Mouse (Mus musculus): ENCODE measurements around the gene Tusc2.

Tusc2 gene

DNA sequence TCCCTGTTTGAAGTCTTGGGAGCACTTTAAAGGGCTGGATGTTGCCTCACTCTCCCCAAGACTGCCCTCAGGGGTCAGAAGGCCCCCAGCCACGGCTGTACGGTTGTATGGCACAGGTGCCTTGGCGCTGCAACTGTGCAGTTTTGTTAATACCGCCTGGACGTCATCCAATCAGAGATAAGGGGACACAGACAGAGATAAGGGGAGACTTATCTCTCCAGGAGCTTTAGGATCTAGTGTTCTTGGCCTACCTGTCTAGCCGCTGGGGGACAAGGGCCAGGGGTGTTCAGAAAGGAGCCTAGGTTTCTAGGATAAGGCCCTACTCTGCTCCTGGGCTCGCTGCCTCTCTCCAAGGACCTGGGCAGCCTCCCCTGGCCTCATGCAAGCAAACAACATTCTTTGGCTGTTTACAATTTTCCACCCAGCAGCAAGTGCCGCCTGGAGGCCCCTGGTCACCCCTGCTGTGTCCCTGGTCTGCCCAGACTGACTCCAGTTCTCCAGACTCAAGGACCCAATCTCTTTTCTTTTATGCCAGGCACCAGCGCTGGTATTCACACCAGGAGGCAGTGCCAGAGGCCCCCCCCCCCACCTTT, 44.7 kb downstream of the Tusc2 start:
- DNase-seq (ENCODE audit: extremely low read depth, insufficient read length, low spot score), result no peak

GRCm38 (mm10) chr9:107608741-107609432, 45.8 kb downstream of the Tusc2 start, which contains the start of gene Sema3b:
Gene Sema3b (minus strand): TSS chr9:107609229.
- peak; percentile 44 for DNase-seq (ENCODE audit: extremely low read depth, insufficient read length, low spot score)

- no peak for DNase-seq (ENCODE audit: extremely low read depth, insufficient read length, low spot score)
Measured at GRCm38 (mm10) chr9:107609433-107609830, 46.4 kb downstream of the Tusc2 start.

DNA sequence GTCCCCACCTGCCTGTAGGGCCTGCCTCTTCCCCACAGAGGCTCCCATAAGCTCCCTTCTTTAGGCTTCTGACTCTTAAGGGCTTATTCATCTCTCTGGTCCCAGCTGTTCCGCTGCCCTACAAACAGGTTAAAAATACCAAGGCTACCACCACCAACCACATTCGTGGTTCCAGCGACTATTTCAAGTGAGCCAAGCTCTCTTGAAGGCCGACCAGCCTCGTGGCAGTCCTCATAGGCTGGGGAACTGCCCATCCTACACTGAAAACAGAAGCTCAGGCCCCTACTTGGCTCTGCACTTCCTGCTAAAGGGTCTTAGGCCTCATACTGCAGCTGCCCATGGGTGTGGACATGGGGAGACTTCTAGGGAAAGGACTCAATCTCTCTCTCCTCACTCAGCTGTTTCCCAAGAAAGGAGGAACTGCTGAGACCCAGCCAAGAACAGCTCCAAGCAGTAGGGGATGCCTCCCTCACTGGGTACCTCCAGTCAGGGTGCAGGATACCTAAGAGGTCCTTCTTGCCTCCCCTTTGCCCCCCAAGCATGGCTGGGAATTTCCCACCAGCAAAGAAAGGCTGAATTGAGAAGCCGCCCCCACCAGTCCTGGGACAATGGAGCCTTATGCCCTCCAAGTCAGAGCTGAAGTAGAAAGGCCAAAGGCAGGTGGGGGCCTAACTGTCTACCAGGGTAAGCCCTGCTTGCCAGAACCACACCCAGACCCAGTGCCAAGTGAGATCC, 48.6 kb downstream of the Tusc2 start:
- no peak for DNase-seq (ENCODE audit: extremely low read depth, insufficient read length, low spot score)

DNA sequence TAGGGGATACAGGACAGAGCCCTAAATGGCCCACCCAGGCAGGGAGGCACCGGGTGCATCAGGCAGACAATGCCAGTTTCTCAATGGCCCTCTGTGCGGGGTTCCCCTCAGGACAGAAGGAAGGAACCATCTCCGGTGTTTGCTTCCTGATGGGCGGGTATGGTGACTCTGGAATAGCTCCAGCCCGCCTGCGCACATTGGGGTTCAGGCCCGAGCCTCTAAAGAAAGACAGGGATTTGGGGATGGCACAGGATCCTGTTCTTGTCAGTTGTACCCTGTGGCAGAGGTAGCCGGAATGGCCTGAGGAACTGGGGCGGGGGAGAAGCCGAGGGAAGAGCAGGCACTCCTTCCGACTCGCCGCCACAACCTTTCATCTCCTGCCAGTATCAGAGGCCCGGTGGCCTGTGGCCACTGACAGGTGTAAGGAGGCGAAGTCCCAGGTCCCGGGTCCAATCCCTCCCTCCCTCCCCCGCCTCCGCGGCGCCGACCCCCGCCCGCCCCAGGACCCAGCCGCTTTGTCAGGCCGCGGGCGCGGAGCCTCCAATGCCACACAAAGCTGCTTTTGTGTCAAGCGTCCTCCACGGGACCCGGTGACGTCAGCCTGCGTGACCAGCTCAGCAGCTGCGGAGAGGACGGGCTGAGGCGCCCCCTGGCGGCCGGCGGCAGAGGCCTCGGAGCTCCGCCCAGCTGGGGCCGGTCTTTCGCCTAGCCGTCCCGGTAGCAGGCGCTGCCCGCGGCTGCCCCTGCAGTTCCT, 49.3 kb downstream of the Tusc2 start:
- DNase-seq (ENCODE audit: extremely low read depth, insufficient read length, low spot score), result peak; percentile 98

DNA sequence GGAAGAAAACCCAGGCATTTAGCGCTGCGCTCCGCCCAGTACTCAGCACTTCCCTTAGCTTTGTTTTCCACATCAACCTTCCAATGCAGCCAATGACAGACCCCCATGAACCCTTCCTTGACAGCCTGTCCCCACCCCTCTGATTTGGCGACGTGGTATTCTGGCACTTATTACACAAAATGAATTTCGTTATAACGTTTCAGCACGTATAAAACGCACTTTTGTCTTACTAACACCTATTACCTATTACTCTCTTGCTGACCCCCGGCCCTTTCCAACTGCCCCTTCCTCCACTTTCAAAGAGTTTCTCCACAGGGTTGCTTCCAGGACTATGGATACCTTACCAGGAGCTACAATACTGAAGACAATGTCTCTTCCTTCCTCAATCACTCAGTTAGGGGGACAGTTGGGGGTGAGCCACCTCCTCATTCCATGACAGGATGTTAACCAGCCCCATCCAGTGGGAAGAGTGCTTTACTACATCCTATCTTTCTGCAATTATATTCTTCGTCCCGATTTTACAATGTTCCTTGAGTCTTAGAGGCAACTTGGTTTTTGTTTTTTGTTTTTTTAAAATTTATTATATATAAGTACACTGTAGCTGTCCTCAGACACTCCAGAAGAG, 50.0 kb downstream of the Tusc2 start:
- DNase-seq (ENCODE audit: extremely low read depth, insufficient read length, low spot score), result no peak

DNA sequence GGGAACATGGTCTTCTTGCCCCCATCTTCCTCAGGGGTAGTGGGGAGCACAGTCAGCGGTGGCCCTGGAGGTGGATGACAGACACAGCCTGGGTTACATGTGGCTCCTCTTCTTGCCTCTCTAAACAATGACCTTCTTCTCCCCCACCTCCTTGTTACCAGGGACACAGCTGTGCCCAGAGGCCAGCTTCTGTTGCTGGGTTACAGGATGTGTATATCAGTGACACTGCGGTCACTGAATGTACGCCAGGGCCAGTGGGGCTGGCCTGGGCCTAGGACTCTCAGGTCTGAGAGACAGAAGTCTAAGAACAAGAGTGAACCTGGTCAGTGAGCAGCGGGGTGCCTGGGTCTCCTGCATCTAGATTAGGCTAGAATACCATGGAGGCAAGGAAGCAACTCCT, 52.0 kb downstream of the Tusc2 start:
- no peak for DNase-seq (ENCODE audit: extremely low read depth, insufficient read length, low spot score)

Data from 3134 (cell line).